Mouse (Mus musculus): ENCODE measurements around the gene Dtl.

Gene Dtl

DNA sequence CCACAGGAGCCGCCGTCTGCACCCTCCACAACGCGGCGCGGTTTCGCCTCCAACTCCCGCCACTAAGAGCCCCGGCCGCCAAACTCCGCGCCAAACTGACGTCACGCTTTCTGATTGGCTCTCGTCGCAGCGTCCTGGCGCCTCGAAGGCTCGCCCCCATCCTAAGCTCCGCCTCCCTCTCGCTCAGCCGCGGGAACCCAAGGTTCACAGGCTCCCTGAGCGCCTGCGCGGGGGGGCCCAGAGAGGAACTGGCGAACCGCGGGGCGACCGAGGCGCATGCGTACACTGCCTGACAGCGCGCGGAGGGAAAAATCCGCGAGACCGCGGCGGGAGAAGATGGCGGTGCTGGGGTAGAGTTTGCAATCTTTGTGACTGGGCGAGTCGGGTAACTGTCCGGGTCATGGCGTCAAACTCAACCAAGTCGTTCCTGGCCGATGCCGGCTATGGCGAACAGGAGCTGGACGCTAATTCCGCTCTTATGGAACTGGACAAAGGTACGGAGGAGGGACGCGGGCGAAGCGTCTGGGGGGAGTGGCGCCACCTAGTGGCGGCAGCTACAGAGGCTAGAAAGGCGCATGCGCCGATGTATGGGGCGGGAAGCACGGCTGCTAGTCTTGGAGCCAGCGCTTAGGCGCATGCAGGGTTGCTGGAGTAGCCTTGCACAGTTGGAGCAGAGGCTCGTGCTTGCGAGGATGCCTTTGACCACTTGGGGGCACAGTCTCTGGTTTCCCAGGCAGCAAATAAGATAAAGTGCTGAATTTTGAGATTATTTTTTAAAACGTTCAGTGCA, at the start of gene Dtl, which contains the start of gene Ints7:
TSS of gene Dtl (minus strand) at position 87 of the 790 bp plus-strand sequence.
TSS of gene Ints7 (plus strand) at position 179 of the 790 bp plus-strand sequence.
- peak; percentile 100 for DNase-seq (ENCODE audit: low read depth)

GRCm38 (mm10) chr1:191625026-191625425, 49.7 kb upstream of the Dtl start:
- no peak for DNase-seq (ENCODE audit: low read depth)

DNA sequence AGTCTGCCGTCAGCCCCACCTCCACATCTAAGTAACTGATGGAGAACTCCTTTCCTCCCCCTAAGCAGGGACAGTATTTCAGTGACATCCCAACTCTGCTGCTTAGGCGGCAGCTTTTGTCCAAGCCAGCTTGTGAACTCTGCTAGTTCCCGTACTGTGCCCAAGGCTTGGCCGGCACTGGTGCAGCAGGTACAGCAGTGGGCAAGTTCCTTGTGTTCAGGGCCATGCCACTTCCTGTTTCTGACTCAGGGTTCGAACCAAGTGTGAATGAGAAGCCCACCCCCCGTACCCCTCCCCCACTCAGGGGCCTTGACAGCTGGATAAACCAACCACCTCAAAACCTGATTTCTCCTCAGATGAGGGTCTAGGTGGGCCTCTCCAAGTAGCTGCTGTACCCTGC, 49.1 kb upstream of the Dtl start:
- DNase-seq (ENCODE audit: low read depth): no peak

GRCm38 (mm10) chr1:191622801-191623200, 47.5 kb upstream of the Dtl start:
- DNase-seq (ENCODE audit: low read depth): no peak

GRCm38 (mm10) chr1:191621096-191621495, 45.8 kb upstream of the Dtl start:
- DNase-seq (ENCODE audit: low read depth): no peak

DNA sequence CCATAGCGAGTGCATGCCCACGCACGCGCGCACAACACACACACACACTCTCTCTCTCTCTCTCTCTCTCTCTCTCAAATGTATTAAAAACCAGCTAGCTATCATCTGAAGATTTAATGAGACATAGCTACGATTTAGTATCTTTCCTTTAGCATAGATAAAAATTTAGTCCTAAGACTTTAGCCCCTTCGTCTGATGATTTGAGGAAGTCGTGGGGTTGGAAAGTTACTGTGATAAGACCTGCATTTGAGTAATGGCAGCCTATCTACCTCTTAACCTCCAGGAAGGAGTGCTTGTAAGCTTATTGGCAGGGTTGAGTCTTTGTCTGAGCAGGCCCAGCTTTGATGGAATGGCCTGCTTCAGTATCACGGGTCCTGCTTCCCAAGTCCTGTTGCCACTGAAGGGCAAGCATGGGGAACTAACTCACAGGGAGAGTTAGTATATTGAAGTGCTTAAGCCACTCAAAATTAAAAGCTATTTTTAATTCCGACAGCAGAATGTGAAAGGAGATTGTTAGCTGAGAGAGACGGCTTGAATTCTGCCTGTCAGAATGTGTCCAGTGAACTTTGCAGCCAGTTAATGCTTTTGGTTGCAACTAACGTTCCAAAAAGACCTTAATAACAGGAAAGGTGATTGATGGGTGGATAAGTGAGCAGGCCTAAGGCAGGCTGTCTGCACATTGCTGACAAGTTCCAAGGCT, 42.9 kb upstream of the Dtl start:
- no peak for DNase-seq (ENCODE audit: low read depth)

GRCm38 (mm10) chr1:191617589-191617988, 42.2 kb upstream of the Dtl start:
- no peak for DNase-seq (ENCODE audit: low read depth)

GRCm38 (mm10) chr1:191616245-191616644, 40.9 kb upstream of the Dtl start:
- DNase-seq (ENCODE audit: low read depth): no peak

DNA sequence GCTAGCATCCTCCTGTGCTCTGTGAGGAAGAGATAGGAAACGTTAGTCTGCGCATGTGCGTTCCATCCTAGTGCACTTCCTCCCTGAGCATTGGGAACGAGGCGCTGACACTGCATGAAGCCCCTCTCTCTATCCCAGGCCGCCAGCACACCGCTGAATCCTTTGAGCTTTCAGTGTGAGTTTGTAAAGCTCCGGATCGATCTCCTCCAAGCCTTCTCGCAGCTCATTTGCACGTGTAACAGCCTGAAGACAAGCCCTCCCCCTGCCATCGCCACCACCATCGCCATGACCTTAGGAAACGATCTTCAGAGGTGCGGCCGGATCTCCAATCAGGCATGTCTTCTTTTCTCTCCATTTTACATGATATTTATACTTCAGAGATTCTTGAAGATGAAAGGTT, 37.5 kb upstream of the Dtl start:
- no peak for DNase-seq (ENCODE audit: low read depth)

DNA sequence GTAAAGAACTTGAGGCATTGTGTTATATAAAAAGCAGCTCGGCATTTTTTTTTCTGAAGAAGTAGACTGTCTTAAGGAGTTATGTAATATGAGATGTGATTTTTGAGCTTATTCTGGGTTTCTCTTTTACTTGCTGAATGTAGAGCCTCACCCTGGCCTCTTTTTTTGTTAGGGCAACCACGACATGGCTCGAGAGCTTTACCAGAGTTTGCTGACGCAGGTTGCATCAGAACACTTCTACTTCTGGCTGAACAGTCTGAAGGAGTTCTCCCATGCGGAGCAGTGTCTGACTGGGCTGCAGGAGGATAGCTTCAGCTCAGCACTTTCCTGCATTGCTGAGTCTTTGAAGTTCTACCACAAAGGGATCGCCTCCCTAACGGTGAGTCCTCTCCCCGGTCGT, 36.3 kb upstream of the Dtl start:
- no peak for DNase-seq (ENCODE audit: low read depth)

GRCm38 (mm10) chr1:191610357-191610756, 35.0 kb upstream of the Dtl start:
- DNase-seq (ENCODE audit: low read depth): no peak

DNA sequence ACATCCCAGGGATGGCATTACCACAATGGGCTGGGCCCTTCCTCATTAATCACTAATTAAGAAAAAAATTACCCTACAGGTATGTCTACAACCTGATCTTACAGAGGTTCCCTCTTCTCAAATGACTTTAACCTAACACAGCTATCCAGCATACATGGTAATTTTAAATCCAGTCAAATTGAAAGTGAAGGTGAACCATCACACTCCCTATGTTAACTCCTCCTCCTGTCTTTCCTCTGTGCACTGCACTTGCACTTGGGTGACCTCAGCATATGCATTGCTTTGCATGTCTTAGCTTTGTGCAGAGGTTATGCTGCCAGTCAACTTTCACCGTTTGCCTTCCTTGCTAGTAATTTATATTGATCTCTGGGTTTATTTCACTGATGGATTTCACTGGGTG, 34.2 kb upstream of the Dtl start:
- no peak for DNase-seq (ENCODE audit: low read depth)

GRCm38 (mm10) chr1:191609051-191609450, 33.7 kb upstream of the Dtl start:
- DNase-seq (ENCODE audit: low read depth): no peak

- DNase-seq (ENCODE audit: low read depth): no peak
Observed at GRCm38 (mm10) chr1:191604690-191605089, 29.3 kb upstream of the Dtl start.

- no peak for DNase-seq (ENCODE audit: low read depth)
Observed at GRCm38 (mm10) chr1:191599210-191599609, 23.9 kb upstream of the Dtl start.

DNA sequence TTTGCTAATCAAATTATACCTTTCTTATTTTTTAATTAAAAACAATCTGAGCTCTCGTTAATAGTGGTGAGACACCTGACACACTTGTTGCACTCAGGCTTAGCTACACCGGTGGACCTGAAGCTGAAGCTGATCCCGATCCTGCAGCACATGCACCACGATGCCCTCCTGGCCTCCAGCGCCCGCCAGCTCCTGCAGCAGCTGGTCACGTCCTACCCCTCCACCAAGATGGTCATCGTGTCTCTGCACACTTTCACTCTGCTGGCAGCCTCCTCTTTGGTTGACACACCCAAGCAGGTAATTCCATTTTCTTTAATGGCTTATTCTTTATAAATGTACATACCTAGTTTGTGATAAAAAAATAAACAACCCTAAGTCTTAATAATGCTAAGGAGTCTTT, 20.7 kb upstream of the Dtl start:
- no peak for DNase-seq (ENCODE audit: low read depth)

GRCm38 (mm10) chr1:191592016-191592720, 16.8 kb upstream of the Dtl start:
- no peak for DNase-seq (ENCODE audit: low read depth)

DNA sequence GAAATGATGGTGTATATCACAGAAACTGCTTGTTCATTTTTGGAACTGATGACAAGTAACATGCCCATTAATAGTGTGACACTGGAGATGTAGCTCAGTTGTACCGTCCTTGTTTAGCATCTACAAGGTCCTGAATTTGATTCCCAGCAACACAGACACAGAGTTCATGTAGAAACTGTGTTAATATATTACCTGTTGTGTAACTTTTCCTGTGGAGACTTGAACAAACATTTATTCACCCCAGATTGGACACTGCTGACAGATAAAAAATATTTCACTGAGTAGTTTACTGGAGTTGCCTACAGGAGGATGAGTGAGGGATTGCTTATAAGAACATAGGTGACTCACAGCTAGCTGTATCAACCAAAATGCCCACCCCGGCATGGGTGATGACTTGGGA, 13.4 kb upstream of the Dtl start:
- DNase-seq (ENCODE audit: low read depth): no peak

GRCm38 (mm10) chr1:191587062-191587461, 11.7 kb upstream of the Dtl start:
- no peak for DNase-seq (ENCODE audit: low read depth)

- no peak for DNase-seq (ENCODE audit: low read depth)
Observed at GRCm38 (mm10) chr1:191585704-191586103, 10.4 kb upstream of the Dtl start.

- no peak for DNase-seq (ENCODE audit: low read depth)
Observed at GRCm38 (mm10) chr1:191584483-191584882, 9.1 kb upstream of the Dtl start.

GRCm38 (mm10) chr1:191583836-191584235, 8.5 kb upstream of the Dtl start:
- DNase-seq (ENCODE audit: low read depth): no peak

- no peak for DNase-seq (ENCODE audit: low read depth)
Observed at GRCm38 (mm10) chr1:191581641-191582040, 6.3 kb upstream of the Dtl start.

Data from c-Kit-positive CD71-positive TER-119-negative erythroid progenitor cells, embryonic 14.5 days (primary cell).